Mouse (Mus musculus) common myeloid progenitor, adult 5-6 weeks (primary cell): ENCODE results near the gene Myadml2. TPM values are rescaled to one million over a fixed set of nuclear protein-coding genes. Genes with fewer than 3 reads are reported as not detected.

Experiments used
- ATAC-seq: replicated peaks from 2 replicates; pipeline ENCODE4 v1.8.0; 2016; ENCODE audit warnings: low read depth, mild to moderate bottlenecking, moderate TSS enrichment, inconsistent platforms; ENCODE audit not compliant: poor library complexity, severe bottlenecking
- total RNA-seq: library from RNA; stranded (forward); fragments of 200-1000, 187-1606 nt; gene quantifications from 2 replicates; pipeline ENCODE4 v1.2.3, GENCODE M21; 2017

The Myadml2 gene
- total RNA-seq, 1 experiment from 2014 or later: not detected

DNA sequence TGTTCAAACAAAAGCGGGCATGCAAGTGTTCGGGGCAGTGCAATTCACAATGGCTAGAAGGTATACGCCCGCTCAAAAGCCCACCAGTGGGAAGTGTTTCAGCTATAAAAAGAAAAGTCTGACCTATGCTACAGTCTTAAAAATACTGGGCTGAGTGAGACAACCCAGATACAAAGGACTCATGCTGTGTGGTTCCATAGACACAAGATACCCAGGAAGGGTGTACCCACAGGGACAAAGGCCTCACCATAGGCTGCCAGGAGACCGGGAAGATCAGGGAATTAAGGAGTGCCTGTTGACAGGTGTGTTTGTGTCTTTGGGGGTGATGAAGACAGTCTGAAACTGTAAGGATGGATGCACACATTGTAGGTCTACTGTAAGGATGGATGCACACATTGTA lies 15.8 kb upstream of the Myadml2 start:
- ATAC-seq: no peak

DNA sequence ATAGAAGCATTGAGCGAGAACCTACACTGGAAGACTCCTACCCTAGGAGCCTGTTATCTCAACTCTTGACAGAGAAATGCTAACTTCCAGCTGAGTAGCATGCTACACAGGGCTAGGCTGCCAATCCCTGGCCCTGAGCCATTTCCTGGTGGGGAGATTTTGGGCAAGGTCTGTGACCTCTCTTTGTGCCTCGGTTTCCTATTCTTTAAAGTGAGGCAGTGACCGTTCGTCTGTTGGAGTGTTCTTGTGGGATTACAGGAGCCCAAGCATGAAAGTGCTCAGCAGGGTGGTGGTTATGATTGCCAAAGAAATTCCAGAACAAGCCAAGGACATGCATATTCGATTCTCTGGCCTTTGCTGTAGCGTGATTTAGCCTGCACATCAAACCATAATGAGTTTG lies 14.8 kb upstream of the Myadml2 start:
- ATAC-seq: no peak

DNA sequence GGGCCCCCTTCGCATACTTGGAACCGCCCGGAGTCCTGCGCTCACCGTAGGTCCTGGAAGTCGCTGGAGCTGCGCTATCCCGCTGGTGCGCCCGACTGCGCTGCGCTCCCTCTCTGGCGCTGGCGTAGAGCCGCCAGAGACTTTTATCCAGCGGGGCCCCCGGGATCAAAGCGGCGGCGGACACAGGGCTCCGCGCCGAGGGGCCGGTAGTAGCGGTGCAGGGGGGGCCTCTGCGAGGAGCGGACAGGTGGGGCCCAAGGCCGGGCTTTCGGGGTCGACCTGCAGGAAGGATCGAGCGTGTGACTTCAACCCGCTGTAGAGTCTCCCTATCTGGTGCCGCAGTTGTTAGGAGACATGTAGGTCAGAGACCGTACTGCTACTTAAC lies 13.1 kb upstream of the Myadml2 start, which contains the start of gene Notum:
Gene Notum, minus strand, starts transcription at position 100 of the 385 bp plus-strand sequence.
- ATAC-seq: no peak

DNA sequence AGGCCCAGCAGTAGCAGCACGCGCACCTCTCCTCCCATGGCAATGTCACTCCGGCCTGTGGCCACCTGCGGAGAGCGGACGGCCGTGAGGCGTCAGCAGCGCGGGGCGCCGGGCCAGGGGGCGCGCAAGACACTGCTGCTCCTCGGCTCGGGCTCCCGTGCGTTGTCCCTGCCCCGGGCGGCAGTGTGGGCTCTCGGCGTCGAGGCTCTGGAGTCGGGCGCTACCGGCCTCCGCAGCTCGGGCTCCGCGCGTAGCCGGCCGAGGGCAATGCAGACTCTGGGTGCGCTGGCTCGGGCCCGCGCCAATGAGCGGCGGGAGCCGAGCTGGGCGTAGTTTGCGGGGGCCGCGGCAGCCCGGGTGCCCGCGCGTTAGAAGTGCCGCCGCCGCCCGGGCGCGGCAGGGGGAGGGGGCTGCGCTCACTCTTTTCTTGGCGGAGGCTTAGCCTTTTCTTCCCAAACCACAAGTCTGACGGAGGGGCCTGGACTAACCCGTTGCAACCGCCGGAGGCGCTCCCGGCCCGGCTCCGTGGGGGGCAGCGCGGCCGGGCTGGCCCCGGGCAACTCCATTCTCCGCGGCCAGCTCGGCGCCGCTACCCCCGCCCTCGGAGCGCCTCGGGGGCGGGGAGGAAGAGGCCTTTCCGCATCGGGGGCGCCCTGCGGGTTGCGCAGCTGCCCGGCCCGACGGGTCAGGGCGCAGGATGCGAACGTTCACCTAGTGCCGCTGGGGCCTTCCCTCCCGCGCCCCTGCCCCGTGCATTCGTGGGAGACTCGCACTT lies 12.5 kb upstream of the Myadml2 start:
- ATAC-seq: no peak

DNA sequence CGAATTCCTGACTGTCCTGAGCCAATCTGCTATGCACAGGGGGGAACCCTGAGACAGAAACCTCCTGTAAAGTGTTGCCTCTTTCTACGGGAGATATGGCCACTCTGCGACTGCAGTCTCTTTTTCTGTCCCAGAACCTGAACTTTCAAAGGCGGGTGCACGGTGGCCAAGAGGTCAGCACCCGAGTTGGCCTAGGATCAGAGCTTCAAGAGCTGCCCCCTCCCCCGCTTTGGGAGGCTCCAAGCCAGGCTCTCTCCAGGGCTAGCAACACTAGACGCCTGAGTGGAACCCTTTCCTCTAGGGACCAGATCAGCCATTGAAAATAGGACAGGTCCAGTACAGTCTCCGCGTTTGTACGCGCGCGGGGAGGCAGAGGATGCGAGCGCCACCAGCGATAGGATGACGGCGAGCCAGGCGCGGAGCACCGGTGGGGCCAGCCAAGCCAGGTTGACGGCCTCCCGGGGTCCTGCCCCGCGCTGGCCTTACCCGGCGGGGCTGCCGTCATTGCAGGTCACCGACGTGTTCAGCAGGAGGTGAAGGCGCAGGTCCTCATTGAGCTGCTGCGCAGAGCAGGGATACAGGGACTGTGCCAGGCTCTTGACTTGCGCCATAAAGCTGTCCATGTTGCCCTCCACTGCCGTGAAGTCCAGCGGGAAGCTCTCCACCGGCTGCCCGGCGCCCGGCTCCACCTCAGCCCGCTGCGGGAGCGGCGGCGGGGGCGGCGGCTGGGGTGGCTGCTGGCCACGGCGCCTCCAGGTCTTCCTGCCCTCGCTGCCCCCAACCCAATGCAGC lies 11.7 kb upstream of the Myadml2 start:
- ATAC-seq: no peak

DNA sequence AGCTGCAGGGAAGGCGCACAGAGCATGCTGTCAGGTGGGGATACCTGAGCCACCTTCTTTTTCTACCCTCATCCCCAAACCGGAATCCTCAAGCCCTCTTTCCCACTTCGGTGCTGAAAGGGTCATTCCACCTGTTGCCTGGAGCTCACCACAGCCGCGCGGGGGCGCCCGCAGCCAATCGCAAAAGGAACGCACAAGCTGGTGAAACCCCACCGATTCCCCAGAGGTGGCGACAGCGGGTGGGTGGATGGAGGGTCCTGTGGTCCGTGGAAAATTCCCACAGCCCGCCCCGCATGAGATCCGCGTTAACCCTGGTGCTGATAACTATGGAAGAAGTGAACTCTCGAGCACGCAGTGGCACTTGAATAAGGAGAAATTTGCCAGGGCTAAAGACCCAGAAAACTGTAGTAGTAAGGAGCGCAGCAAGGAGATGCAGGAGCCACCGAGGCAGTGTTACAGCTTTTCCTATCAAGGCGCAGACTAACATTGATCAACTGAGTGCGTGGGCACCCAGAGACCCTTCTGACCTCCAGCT lies 11.0 kb upstream of the Myadml2 start:
- ATAC-seq: peak; percentile 67

DNA sequence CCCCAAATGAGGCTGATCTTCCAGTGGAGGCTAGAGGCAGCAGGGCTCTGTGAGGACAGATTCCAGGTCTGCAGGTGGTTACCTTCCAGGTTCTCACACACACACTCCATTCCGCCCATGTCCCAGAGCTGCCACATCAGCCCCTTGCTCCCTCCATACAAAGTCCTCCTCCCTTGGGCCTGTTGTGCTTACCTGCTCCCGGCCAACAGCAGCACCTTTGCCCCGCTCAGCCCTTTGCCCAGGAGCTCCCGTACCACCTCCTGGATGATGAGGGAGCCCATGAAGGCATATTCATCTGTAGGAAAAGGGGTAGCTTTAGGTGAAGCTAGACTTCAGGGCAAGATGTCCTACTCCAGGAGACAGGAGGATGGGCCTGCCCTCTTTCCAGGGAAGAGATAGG lies 9.3 kb upstream of the Myadml2 start:
- no peak for ATAC-seq

DNA sequence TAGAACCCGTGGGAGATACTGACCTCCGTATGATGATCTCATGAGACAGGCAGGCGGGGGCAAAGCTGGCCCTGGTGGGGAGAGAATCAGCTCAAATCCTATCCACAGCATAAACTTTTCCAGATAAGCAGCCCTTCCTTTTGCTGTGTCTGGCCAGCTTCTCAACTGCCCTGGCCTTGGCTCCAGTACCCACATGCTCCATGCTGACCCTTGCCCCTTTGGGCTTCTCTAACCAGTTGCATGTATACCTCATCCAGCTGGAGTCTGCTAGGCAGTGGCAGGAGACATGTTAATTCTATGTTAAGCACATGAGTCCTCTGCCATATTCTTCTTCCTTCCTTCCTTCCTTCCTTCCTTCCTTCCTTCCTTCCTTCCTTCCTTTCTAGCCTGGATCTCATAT lies 6.8 kb upstream of the Myadml2 start:
- no peak for ATAC-seq

DNA sequence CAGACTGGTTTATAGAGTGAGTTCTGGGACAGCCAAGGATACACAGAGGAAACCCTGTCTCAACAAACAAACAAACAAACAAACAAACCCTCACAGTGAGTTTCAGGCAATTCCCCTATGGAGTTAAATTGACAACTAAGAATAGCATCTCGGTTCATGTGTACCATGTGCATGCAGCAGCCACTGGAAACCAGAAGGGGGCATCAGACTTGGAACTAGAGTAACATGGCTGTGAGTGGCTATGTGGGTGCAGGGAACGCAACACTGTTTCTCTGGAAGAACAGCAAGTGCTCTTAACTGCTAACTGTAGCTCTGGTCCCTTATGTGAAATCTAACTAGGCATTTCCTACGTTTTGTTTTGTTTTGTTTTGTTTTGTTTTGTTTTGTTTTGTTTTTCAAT lies 3.9 kb upstream of the Myadml2 start:
- ATAC-seq: no peak

DNA sequence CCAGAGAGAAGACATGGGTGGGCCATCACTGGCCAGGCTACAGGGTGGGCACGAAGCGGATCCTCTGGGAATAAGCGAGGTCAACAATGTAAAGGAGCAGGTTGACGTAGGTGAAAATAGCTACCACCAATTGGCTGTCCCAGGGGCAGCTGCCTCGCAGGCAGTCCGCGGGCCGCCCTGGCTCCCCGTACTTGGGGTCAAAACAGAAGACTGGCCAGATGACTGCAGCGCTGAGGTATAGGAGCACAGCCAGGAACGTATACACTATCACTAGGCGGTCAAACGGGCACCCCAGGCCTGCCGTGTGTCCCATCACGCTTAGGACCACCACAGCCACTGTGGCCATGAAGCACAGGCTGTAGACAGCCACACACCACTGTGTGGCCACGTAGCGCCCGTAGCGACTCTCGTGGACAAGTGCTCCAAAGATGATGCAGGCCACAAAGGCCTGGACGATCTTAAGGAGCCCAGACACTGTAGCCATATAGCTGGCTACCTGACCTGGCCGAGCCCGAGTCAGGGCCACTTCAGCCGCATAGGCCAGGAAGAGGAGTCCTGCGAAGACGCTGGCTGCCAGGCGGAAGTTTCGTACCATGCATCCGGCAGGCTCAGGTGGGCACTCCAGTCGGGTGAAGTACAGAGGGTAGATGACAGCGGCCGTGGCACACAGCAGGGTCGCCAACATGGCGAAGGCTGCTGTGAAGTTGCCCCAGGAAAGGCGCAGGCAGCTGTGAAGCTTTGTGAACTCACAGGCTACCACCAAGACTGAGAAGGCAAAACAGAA lies 719 bp downstream of the Myadml2 start:
- no peak for ATAC-seq

DNA sequence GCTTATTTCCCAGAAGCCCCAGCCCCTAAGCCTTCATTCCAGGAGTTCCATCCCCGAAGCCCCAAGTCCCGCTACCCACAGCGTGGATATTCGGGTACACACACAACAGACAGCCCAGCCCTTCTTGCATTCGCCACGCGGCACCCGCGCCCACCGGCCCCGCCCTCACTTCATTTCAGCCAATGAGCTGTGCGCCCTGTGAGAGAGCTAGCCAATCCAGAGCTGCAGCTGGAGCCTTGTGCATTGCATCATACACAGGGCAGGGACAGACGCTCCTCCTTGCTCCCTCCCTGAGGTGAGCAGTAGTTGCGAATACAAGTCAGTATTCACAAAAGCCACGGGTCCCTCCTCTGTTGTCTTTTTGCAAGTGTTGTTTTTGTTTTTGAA lies 4.4 kb downstream of the Myadml2 start, which contains the start of gene Pycr1:
Gene Pycr1, minus strand, starts transcription at position 169 of the 387 bp plus-strand sequence.
- peak; percentile 96 for ATAC-seq

DNA sequence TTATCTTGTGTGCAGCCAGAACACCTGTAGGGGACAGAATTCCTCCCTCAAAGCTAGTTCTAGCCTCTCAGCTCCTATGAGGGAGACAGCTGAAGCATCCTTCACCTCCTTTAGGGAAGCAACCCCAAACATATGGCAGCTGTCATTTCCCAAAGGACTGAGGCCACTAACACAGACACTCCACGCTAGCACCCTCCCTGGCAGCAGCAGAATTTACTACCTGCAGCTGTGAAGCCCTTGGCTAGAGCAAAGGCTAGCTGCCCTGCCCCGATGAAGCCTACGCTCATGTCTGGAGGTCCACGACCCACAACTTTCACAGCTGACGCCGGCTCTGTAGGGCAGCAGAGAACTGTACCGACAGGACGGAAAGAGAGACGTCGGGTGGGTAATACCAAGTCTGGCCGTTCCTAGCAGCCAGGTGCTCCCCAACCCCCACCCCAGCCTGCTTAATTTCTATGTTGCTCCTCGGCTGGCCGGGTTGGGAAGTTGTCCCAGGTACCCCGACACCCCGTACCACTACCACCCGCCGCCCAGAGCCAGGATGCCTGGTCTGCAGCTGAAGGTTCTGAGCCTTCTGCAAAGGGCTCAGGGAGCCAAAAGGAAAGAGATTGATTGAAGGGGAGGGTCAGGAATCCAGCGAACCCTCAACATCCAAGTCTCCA lies 4.9 kb downstream of the Myadml2 start:
- ATAC-seq: peak; percentile 30

DNA sequence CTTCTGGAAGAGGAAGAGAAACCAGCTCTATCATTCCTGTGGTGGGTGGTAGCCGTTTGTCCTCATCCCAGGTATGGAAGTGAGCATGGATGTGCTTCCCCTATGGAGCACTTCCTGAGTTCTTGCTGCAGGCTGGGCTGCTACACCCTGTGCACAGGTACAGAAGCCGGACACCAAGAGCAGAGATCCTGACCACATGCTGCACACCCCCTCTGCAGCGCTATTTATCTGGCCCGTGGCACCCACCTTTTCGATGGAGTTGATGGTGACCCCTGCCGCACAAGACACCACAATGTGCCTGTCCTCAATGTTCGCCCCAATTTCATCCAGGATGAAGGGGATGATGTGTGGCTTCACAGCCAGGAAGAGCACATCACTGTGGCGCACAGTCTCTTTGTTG lies 6.1 kb downstream of the Myadml2 start:
- ATAC-seq: peak; percentile 16; the same call in 1 of the 2 replicates

DNA sequence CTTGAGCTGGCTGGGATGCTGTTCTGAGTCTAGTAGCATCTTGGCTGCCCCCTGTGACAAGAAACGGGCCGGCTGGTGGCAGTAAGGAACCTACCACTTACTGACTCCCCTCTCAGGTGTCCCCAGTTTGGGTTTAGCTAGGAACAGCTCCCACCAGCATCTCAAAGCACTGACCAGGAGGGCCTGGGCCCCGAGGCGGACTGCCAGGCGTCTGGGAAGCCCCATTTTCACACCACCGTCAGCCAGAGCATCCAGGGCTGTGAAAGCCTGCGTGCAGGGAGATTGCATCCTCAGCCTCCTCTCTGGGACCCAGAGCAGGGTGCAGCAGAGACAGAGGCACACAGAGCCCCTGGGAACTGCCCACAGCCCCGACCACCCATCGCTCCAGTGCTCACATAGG lies 6.7 kb downstream of the Myadml2 start:
- no peak for ATAC-seq

DNA sequence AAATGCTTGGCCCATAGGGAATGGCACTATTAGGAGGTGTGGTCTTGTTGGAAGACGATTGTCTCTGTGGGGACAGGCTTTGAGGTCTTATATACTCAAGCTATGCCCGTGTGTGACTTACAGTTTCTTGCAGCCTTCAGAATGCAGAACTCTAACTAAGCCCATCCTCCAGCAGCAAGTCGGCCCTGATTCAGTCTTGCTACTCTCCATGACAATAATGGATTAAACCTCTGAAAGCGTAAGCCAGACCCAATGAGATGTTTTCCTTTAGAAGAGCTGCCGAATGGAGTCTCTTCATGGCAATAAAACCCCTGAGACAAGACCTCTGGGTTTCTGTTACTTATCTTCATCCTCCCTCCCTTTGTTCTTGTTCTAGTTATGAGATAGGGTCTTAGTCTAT lies 13.1 kb downstream of the Myadml2 start:
- no peak for ATAC-seq

DNA sequence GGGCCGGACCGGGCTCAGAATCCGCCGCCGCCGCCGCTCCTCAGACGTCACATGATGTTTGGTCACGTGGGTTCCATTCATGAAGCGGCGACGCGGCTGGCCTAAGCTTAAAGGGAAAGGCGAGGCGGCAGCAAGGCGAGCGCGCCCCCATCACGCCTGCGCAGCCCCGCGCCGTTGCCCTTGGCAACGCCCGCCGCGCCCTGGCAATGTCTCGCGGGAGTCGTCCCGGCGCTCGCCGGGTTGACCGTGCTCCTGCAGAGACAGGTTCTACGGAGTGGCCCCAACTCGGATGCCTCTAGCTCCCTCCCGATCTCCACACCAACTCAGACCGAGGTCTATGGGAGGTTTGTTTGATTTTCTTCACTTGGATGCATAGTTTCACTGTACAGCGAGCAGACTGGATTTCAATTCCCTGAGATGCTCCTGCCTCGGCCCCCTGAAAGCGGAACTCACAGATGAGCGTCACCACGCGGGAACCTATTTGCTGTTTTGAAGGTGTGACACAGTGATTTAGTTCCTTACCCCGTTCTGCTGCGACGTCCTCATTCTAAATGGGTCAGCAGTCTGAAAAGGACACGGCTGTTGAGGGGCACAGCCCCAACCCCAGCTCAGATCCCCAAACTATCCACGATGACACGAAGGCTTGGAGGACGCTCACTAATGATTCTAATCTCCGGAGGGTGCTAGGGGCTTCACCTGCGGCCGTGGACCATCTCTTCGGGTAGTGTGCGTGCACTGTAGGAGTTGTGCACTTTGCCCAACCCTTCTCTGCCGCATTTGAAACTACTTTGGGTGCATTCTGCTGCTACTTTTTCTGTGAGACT lies 14.2 kb downstream of the Myadml2 start, which contains the start of gene Mafg:
Gene Mafg, minus strand, starts transcription at position 81 of the 824 bp plus-strand sequence.
- ATAC-seq: peak; percentile 55

DNA sequence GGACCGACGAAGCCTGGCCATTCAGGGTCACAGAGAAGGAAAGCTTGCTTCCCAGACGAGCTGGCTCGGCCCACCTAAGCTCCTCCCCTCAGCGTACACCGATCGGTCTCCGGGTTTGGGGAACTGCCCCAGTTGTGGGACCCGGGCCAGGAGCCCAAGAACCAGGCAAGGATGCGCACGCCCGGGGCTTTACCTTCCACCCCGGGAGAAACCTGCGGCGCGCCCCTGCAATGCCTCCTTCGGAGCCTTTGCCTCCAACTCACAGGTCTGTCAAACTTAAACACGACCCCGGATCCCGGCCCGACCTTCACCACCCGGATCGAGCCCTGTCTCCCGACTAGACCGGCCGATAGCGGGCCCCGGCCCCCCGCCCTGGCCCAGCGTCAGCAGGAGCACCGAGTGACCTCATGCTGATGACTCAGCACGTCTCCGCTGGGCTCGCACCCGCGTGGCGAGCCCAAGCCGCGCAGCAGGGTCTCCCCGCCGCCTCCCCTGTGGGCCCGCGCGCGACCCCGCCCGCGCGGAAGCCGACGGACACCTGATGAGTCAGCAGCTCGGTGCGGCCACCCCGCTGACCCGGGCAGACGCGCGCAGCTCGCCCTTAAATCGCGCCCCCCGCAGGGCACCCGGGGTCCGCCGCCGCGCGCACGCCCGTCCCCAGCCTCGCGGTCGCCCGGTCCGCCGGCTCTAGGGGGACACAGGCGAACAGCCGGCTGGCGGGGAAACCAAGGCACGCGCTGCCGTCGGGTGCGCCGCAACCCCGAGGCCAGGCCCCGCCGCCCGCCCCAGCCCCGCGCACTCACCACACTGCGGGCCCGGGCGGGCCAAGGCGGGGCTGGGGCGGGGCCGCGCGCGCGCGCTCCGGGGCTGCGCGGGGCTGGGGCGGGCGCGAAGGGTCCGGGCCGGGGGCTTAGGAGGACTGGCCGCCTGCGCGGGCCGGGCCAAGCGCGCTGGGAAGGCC lies 15.1 kb downstream of the Myadml2 start:
- ATAC-seq: peak; percentile 27
